In the genomic region with DNA sequence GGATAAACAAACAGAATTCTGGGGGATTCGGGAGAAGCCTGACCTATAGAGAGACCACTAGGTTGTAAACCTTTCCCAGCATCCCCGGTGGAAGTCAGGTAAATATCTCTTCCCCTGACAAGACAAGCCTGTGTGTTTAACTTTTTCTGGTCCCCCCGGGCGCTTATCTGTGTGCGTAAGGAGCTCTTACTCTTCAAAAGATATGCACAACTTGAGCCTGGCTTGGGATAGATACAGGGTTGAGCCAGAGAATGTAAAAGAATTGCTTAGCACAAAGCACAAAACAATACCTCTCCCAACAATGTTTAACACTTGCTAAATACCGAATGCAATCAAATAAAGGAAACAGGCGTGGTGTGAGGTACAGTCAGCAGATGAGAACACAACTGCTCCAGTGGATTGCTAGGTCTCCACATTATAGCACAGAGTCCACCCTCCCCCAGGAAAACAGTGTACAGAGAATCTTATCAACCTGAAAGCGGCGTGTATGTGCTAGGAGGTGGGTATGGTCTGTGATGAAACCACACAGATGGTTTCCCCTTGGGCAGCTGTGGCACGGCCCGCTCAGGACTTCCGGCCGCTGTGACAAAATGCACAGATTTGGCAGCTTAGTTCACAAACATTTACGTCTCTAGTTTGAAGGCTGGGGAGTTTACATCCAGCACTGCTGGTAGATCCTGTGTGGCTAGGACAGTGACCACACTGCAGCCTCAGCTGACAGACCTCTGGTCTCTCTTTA, we compare ENCODE assay signal across 13 mouse cellular contexts. TPM values are rescaled to one million over a fixed set of nuclear protein-coding genes. Genes with fewer than 3 reads are reported as not detected.
DNase-seq lines count a peak whose midpoint lies in the region; ATAC-seq lines count a peak whose summit lies in the region.
"Had no signal": no experiment of that assay in that cellular context is flagged by ENCODE, and none has a peak within 500 bp of the region (broad histone marks: within the 10 kb centered on the region; RNA-seq: fewer than 3 reads in every experiment).

No protein-coding gene starts in this region.

- peak; percentile 25 for DNase-seq in thymus, postnatal 4 days
- no peak for DNase-seq in thymus, postnatal 10 days (ENCODE audit: low spot score in 2 of 2)
- no peak for DNase-seq in kidney, postnatal 14 days
- DNase-seq in cerebellum, postnatal 14 days, result no peak
- no peak for DNase-seq in right cerebral cortex, adult 2 months (ENCODE audit: low spot score in 2 of 2)
- DNase-seq: cerebellum, adult 2 months; heart, adult 2 months had no signal

- ATAC-seq in common myeloid progenitor, adult 5-6 weeks (replicated peaks; ENCODE audit: low read depth, poor library complexity, severe bottlenecking), result peak; percentile 55
- ATAC-seq in megakaryocyte, adult 5-6 weeks (ENCODE audit: poor library complexity, severe bottlenecking), result peak; percentile 60
- ATAC-seq: intestine, embryonic 16.5 days had no signal

RNA-seq across cellular contexts. Expression of a gene that starts 22.4 kb away (rescaled TPM):
- not detected in 2 replicates for total RNA-seq in common myeloid progenitor, adult 5-6 weeks (2017)
- not detected in 2 replicates for total RNA-seq in megakaryocyte, adult 5-6 weeks (2015)
- not detected in 2 replicates for total RNA-seq in megakaryocyte, adult 5-6 weeks (2017)
- total RNA-seq: hematopoietic stem cell, adult 5-6 weeks; liver, adult 2 months had no signal

RNA-seq across cellular contexts. Expression of a gene that starts 47.1 kb away (rescaled TPM):
- not detected in 2 replicates for total RNA-seq in common myeloid progenitor, adult 5-6 weeks (2017)
- not detected in 2 replicates for total RNA-seq in megakaryocyte, adult 5-6 weeks (2015)
- total RNA-seq in megakaryocyte, adult 5-6 weeks (2017), result 0.18 TPM in 1 of 2 replicates, not detected in the other
- total RNA-seq: adrenal gland, postnatal 4 days; hematopoietic stem cell, adult 5-6 weeks had no signal
